Mouse (Mus musculus) heart, adult 2 months (tissue): ENCODE data around the gene Gpr156. TPM values are rescaled to one million over a fixed set of nuclear protein-coding genes. Genes with fewer than 3 reads are reported as not detected.

Experiments
- DNase-seq, 2 experiments: peaks; one replicate each; pipeline ENCODE4 v3.0.0; 2021
- H3K27ac ChIP-seq: fragments of 200-600 bp; 2 replicates; pipeline ENCODE4 v1.8.1; 2022
- H3K27me3 ChIP-seq: fragments of 200-500 bp; 2 replicates; pipeline ENCODE4 v1.6.1; 2012; ENCODE audit warnings: mild to moderate bottlenecking, low read length, inconsistent platforms, mixed read lengths; ENCODE audit not compliant: control insufficient read depth, insufficient read depth
- H3K36me3 ChIP-seq: fragments of 200-500 bp; 2 replicates; pipeline ENCODE4 v1.6.1; 2012; ENCODE audit warnings: low read length, inconsistent platforms; ENCODE audit not compliant: control insufficient read depth, insufficient read depth
- H3K4me1 ChIP-seq: fragments of 200-500 bp; 2 replicates; pipeline ENCODE4 v1.6.1; 2011; ENCODE audit warnings: low read length; ENCODE audit not compliant: control insufficient read depth, insufficient read depth
- H3K4me3 ChIP-seq: fragments of 200-600 bp; 2 replicates; pipeline ENCODE4 v1.8.1; 2022
- H3K79me2 ChIP-seq: fragments of 200-500 bp; replicated peaks from 2 replicates; pipeline ENCODE4 v1.6.1; 2012; ENCODE audit warnings: mild to moderate bottlenecking, inconsistent platforms, low read length, moderate library complexity, mixed read lengths; ENCODE audit not compliant: control insufficient read depth, insufficient read depth
- H3K9ac ChIP-seq: fragments of 200-500 bp; 2 replicates; pipeline ENCODE4 v1.6.1; 2012; ENCODE audit warnings: low read depth, mild to moderate bottlenecking, control low read depth, inconsistent platforms, low read length, mixed read lengths
- CTCF ChIP-seq: fragments of 200-600 bp; IDR thresholded peaks from 2 replicates; pipeline ENCODE4 v1.8.1; 2022; ENCODE audit warnings: antibody characterized with exemption, mild to moderate bottlenecking, moderate library complexity
- EP300 ChIP-seq: fragments of 200-500 bp; IDR thresholded peaks from 2 replicates; pipeline ENCODE4 v1.6.1; 2011; ENCODE audit warnings: low read depth, low read length, control low read depth; ENCODE audit not compliant: insufficient read depth
- POLR2A ChIP-seq: fragments of 200-500 bp; IDR thresholded peaks from 2 replicates; pipeline ENCODE4 v1.6.1; 2011; ENCODE audit warnings: mild to moderate bottlenecking, low read depth, low read length, control low read depth; ENCODE audit not compliant: insufficient read depth
- WGBS: fragments of 180-500 bp; shearing (Covaris S2); methylation state at CpG from one replicate; pipeline ENCODE4 v1.1.7; 2018; 5-methylcytosine and 5-hydroxymethylcytosine counted together
- intact Hi-C: fragments of 180-260 bp; cut with DNase I; formaldehyde crosslinking; loops from one replicate; pipeline ENCODE4 v1.15.1; 2025
- polyA plus RNA-seq: library from polyadenylated mRNA; depleted of rRNA; stranded (reverse); fragments of >200 nt; gene quantifications from 2 replicates; pipeline ENCODE4 v1.2.3, GENCODE M21; 2012
- total RNA-seq, 2 experiments: library from RNA; stranded (reverse); gene quantifications; 2 replicates each; pipeline ENCODE4 v1.2.3; 2021

Gene Gpr156
- total and polyA plus RNA-seq, 3 experiments: 0.02 to 0.07 TPM; not detected in 1

GRCm38 (mm10) chr16:37947160-37947559, 30.9 kb downstream of the Gpr156 start:
- DNase-seq: peak; percentile 59 to 70
- intact Hi-C loops: loop anchor here (1.0 to 5.0 kb wide), 4 partner anchors 80 to 655 kb away; partner anchors contain the start of gene Lrrc58
- no peaks in the 10 kb centered on the region for H3K79me2 ChIP-seq
- no peaks in the 10 kb centered on the region for H3K36me3 ChIP-seq
- peak; percentile 76 for TF ChIP-seq EP300
- TF ChIP-seq CTCF: peak; percentile 92
- no peak for TF ChIP-seq POLR2A
- 20% methylated on average over 5 of the region's 5 CpGs for WGBS
- no peak overlapping the region for H3K4me3 ChIP-seq
- H3K4me1 ChIP-seq: no peaks in the 10 kb centered on the region
- H3K27me3 ChIP-seq: no peaks in the 10 kb centered on the region
- no peak overlapping the region for H3K27ac ChIP-seq
- H3K9ac ChIP-seq: no peak overlapping the region

DNA sequence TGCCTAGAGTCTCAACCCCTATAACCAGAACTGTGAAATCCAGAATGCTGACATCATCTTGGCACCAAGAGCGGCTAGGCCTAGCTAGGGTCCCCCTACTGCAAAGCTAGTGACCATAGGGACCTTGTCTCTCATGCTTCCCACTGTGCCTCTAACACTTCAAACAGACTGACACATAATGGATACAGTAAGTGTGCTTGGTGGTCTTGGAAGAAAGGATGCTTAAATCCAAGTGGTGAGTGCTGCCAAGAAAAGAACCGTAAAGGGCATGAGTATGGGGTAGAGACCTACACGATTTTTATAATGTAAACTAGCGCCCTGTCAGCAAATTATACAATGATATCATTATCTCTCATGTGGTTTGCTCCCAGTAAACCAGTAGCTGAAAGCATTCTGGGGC, 32.1 kb downstream of the Gpr156 start:
- H3K4me3 ChIP-seq: no peak overlapping the region
- H3K4me1 ChIP-seq: no peaks in the 10 kb centered on the region
- no peak overlapping the region for H3K27ac ChIP-seq
- no peak for DNase-seq
- no peak overlapping the region for H3K9ac ChIP-seq
- intact Hi-C loops: loop anchor here (5.0 kb wide), 2 partner anchors 81 to 656 kb away; partner anchors contain the start of gene Lrrc58
- no peaks in the 10 kb centered on the region for H3K36me3 ChIP-seq
- H3K27me3 ChIP-seq: no peaks in the 10 kb centered on the region
- no peaks in the 10 kb centered on the region for H3K79me2 ChIP-seq
- TF ChIP-seq CTCF: no peak
- WGBS: 83% methylated on average over 4 of the region's 4 CpGs

DNA sequence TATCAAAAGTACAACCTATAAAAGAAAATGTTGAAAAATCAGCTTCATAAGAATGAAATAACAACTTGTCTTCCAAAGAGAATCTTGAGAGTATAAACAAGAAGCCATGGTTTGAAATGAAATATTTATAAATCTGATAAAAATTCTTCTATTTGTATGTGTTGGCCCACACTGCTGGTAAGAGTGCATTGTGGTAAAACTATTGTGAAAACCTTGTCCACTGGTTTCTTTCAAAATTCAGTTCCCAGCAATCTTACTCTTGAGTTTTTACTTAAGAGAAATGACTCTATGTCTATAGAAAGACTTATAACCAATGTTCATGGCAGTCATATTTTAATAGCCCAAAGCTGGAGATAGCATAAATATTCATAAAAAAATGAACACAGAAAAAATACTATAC, 34.9 kb downstream of the Gpr156 start:
- Histone ChIP-seq H3K4me1 (no peaks in the 10 kb centered on the region), H3K27ac (no peak overlapping the region), H3K9ac (no peak overlapping the region), H3K79me2 (no peaks in the 10 kb centered on the region), H3K36me3 (no peaks in the 10 kb centered on the region), H3K27me3 (no peaks in the 10 kb centered on the region), H3K4me3 (no peak overlapping the region)
- TF ChIP-seq EP300: no peak
- no peak for DNase-seq
- intact Hi-C loops: no loop called here

DNA sequence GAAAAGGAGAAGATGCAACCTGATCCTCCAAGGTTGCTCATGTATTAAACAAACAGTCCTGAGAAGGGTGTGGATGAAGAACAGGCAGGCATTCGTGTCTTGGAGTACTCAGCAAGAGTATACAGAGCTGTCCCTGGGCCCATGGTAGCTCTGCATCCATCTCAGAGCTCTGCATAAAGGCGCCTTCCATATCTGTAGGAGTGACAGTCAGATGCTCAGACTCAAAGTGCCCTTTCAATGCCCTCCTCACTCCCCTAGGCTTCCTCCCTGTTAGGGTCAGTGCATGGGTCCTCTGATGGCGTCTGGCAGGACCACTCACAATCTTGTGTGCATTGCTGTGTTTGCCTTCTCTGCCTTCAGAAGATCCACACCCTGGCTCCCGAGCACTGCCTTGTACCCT, 36.9 kb downstream of the Gpr156 start:
- H3K27ac ChIP-seq: no peak overlapping the region
- no peaks in the 10 kb centered on the region for H3K4me1 ChIP-seq
- H3K27me3 ChIP-seq: no peaks in the 10 kb centered on the region
- no peaks in the 10 kb centered on the region for H3K79me2 ChIP-seq
- H3K9ac ChIP-seq: no peak overlapping the region
- no peak for DNase-seq
- intact Hi-C loops: no loop called here
- TF ChIP-seq POLR2A: no peak
- TF ChIP-seq EP300: no peak
- no peak for TF ChIP-seq CTCF
- WGBS: 80% methylated on average over 4 of the region's 4 CpGs
- no peak overlapping the region for H3K4me3 ChIP-seq
- no peaks in the 10 kb centered on the region for H3K36me3 ChIP-seq

GRCm38 (mm10) chr16:37953991-37954942, 38.0 kb downstream of the Gpr156 start:
- intact Hi-C loops: no loop called here
- H3K79me2 ChIP-seq: no peaks in the 10 kb centered on the region
- H3K4me1 ChIP-seq: no peaks in the 10 kb centered on the region
- TF ChIP-seq CTCF (no peak), POLR2A (no peak), EP300 (no peak)
- no peak overlapping the region for H3K4me3 ChIP-seq
- H3K27ac ChIP-seq: no peak overlapping the region
- no peak for DNase-seq
- WGBS: 88% methylated on average over 12 of the region's 12 CpGs
- no peaks in the 10 kb centered on the region for H3K36me3 ChIP-seq
- H3K27me3 ChIP-seq: no peaks in the 10 kb centered on the region
- H3K9ac ChIP-seq: no peak overlapping the region

GRCm38 (mm10) chr16:37955336-37955917, 39.1 kb downstream of the Gpr156 start:
- Histone ChIP-seq H3K27me3 (no peaks in the 10 kb centered on the region), H3K36me3 (no peaks in the 10 kb centered on the region), H3K79me2 (no peaks in the 10 kb centered on the region), H3K4me3 (no peak overlapping the region), H3K9ac (no peak overlapping the region), H3K4me1 (no peaks in the 10 kb centered on the region), H3K27ac (no peak overlapping the region)
- no peak for DNase-seq
- intact Hi-C loops: no loop called here
- TF ChIP-seq CTCF (no peak), EP300 (no peak), POLR2A (no peak)
- 69% methylated on average over 13 of the region's 13 CpGs for WGBS
